Mouse (Mus musculus) right cerebral cortex, postnatal 36 days (tissue): ENCODE measurements around the gene Slc28a3.

Experiments
- DNase-seq, 2 experiments: peaks; one replicate each; pipeline ENCODE4 v3.0.0; 2022; ENCODE audit warnings: low spot score in 2 of 2, mixed read lengths in 1 of 2

Gene Slc28a3

DNA sequence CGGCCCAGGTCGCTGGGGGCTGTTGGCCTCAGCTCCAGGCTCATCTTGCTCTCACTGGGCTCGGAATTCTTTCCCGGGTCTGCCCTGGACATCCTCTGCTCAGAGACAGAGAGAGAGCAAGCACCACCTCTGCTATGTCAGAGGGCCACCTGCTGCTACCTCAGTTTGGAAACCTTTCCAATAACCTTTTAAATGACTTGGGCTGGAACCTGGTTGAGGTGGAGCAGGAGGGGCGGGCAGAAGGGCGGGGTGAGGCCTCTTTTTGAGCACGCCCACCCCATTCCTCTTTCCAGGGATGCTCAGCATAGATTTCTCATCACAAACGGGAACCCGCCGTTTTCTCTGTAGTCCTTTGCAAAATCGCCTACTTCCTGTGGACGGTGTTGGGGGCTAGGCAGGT is at the start of gene Slc28a3:
TSS of gene Slc28a3 (minus strand) at position 162 of the 400 bp plus-strand sequence.
- DNase-seq = no peak

DNA sequence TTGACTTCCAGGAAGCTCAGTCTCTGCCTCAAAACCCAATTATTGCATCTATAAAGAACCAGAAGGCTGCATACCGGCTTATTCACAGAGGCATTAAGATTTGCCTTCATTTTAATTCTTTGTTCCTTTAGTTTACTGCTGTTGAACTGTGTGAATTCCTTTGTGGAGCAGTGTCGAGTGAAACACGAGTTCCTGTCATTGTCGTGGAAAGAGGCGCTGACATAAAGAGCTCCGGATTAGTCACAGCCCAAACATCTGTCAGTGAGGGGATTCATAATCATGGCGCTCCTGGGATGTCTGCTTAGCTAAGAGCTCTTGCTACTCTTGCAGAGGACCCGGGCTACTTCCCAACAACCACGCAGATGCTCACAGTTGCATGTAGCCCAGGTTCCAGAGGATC is 47.3 kb upstream of the Slc28a3 start:
- DNase-seq = no peak

DNA sequence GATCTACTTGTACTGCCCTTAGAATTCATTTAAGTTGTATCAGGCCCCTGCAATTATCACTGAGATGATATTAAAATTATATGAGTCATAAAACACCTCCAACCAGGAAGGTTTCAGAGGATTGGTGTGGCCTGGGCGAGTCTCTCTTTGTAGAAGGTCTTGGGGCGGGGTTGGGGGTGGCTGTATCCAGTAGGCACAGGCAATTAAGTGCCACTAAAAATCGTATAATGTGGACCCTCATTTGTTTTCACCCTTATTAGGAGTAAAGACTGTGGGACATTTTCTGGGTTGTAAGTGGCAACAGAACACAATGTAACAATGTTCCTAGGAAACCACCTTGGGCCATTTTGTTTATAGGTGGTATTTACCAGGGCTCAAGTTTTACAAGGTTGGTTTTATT is 46.2 kb upstream of the Slc28a3 start:
- no peak for DNase-seq

DNA sequence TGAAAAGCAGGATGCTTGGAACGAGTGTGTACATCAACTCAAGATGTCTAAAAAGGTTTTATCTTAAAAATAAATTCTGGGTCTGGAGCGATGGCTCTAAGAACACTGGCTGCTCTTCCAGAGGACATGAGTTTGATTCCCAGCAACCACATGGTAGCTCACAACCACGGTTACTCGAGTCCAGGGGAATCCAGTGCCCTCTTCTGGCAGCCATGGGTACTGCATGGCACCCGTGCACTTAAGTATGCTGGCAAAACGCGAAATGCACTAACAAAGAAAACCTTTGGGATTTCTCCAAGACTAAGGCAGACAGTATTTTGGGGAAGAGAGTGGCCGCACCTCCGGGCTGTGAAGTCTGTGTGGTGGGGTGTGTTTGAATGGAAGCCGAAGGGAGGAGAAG is 44.9 kb upstream of the Slc28a3 start:
- no peak for DNase-seq

DNA sequence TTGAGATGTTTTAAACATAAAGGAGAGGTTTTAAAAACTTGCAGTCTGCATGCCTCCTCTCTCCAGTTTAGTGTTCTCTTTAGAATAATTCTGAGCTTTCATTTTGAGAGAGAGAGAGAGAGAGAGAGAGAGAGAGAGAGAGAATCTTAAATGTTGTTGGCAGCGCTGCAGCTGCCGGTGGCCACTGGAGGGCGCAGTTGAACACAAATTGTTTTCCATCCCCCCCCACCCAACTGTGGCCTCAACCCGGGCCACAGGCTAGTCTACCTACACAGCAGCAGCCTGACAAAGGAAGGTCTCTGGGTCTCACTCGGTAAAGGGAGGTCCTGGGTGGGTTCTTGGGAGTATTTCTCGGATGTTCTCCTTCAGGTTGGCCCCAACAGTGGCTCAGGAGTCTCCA is 29.7 kb upstream of the Slc28a3 start:
- peak; percentile 40 to 51 for DNase-seq

DNA sequence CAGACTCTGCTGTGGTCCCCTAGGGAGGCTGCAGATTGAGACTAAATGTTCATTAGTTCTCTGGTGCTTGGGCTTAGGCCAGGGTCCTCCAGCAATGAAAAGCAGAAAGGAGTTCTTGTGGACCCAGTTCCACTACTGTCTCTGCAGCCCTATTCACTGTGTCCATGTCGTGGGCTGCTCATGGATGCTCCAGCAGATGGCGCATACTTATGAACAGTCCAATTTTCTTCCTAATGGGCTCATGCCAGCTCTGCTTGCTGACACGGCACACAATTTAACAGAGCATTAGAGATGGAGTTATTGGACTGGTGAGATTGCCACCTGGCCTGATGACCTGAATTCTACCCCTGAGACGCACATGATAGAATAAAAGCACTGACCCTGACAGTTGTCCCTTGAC is 28.3 kb upstream of the Slc28a3 start:
- peak; percentile 59 to 60 for DNase-seq

DNA sequence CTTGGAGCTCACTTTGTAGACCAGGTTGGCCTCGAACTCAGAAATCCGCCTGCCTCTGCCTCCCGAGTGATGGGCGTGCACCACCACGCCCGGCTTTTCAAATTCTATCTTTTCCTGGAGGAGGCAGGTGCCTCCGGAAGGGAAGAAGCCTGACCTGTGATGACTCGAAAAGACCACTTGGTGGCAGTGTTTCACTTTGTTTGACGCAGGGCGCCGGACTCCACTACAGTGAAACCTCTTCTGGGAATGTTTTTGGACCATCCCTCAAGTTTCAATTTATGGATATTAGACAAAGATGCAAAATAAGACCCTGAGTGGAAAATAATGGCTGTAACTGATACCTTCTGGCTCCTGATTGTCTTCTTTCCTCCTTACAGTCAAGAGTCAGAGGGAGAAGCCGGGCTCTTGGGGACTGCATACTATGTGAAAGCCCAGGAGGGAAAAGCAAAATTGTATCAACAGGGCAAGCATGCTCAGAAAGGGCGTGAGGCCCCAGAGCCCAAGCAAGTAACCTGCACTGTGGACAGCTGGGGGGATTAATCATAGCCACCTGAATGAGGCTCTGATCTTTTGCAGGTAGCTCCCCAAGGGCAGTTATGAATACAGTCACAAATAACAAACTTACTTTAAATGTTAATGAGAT is 26.8 kb upstream of the Slc28a3 start:
- DNase-seq = peak; percentile 28 to 50

DNA sequence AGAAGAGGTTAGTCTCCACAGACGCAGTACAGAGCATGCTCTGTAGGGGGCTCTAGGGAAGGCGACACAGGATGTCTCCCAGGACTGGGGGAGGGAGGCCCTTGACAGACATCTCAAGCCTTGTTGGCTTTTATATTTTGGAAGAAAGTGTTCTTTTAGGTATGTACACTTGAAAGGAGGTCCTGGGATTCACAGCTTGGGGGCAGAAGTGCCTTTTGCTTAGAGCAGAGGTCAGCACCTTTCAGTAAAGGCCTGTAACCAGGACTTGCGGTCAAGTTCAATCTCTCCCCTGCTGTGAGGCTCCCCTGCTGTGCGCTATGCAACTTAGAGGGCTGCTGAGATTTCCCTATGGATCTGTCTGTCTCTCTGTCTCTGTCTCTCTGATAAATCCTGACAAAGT is 23.2 kb upstream of the Slc28a3 start:
- DNase-seq = no peak

DNA sequence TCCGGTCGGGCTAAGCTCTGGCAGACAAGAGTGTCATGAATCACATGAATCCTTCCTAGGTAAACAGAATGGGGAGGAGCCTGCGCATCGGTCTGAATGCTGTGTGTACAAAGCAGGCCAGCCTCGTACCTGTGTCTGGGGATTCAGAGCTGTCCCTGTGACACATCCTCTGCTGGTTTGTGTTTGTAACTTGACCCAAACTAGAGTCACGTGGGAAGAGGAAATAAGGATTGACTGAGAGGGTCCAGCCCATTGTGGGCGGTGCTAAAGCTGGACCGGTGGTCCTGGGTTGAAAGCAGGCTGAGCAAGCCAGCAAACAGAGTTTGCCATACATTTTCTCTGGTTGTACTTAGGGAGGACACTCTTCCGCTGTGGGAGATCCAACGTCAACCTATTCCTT is 20.1 kb upstream of the Slc28a3 start:
- no peak for DNase-seq

DNA sequence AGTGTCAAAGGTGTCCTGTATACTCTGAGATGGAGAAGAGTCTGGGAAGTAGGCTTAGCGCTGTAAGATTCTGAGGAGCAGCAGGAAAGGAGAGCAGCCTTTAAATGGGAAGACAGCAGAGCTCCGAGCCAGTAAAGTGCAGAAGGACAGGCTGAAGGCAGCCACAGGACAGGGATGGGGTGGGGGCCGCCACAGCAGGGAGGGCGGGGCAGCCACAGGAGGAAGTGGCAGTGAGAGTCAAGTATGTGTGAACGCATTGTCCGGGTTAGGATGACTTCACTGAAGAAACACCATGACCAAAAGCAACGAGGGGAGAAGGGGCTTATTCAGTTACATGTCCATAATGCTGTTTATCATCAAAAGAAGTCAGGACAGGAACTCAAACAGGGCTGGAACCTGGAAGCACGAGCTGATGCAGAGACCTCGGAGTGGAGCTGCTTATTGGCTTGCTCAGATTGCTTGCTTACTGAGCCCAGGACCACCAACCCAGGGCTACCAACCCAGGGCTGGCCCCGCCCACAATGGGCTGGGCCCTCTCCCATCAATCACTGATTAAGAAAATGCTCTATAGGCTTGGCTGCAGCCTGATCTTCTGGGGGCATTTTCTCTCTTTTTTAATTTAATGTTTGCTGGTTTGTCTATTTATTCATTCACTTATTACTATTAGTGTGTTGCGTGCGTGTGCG is 18.8 kb upstream of the Slc28a3 start:
- DNase-seq = no peak

DNA sequence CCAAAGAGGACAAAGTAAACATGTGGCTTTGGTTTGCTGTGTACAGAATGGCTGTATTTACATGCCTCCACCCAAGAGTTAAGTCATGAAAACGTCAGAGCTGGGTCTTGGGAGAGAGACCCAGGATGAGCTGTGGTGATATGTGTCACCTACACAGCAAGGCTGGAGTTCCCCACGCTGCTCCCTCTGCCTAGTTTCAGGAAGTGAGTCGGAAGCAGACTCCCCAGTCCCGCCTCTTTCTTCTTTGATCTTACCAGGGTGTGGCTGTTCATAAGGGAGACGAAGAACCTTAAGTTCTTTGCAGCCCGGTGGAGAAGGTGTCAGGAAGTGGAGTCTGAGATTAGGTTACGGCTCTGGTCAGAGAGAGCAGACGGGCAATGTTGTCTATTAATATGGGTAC is 12.0 kb upstream of the Slc28a3 start:
- DNase-seq = no peak

DNA sequence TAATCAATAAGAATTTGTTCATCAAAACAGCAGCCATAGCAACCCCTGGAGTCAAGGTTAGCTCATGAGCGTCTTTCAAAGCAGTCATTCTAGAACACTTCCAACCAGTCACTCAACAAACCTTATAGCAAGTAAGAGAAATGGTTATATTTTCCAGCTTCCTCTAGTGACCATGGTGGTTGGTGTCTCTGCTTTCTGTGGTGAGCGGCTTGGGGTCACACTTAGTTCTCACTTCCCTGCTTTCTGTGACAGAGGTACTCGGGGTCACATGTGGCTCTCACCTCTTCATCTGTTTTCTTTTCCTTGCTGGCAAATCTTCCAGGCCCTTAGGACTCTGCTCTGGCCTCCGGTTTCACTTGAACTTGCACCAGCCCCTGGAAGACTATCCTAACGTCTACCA is 8.6 kb upstream of the Slc28a3 start:
- no peak for DNase-seq

DNA sequence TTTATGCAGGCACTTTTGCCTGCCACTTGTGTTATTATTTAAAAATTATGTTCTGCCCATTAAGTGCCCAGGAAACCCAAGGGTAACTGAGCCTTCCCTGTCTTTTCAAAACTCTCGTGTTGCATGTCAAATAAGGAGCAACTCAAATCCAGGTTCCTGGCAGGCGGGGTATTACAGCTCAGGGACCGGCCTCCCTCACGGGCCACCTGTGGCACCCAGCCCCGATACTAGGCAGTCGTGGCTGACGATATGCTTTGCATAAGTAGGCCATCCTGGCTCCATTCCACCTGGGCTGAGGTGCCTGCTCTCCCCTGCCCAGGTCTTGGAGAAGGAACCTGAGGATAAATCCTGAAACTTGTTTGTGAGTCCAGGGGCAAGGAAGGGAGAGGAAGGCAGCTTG is 618 bp downstream of the Slc28a3 start:
- DNase-seq = no peak

DNA sequence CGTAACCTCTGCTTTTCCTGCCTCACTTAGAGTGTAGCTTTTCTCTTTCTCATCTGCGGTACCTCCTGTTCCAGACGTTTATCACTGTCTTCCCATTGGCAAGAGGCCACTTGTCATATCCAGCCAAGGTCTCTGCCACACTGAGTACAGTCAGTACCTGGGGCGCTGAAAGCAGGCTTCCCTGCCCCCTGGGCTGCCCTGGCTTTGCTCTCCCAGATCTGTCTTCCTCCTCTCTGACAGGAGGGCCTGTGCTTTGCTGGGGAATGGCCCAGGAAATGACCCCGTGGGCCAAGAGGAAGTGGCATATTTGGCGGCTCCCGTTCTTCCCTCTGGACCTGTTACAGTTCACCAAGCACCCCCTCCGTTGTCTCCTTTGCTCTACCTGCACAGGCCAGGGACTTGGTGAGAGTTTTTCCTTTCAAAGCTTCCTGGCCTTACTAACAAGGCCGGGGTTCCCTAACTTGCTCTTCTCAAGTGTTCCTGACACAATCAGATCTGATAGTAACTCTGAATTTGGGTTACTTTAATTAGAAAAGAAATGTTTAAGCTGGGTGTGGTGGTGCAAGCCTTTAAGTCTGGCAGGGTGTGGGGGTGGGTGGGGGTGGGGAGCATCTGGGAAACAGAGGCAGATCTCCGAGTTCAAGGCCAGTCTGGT is 9.3 kb downstream of the Slc28a3 start:
- DNase-seq = no peak

DNA sequence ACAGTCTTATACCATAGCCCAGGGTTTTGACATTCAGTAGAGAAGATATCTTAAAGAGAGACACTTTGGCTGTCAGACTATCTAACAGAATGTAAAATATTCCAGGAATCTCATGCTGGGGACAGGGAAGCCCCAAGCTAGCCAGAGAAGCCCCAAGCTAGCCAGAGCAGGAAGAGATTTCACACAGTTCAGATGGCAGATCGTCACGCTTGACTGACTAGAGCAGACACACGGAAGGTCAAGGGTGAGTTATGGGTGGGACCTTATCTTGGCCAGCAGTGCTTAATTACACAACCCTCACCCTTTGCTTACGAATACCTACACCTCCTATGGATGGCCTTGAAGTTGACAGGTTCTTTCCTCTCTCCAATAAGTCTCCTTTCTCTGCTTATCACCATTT is 12.1 kb downstream of the Slc28a3 start:
- no peak for DNase-seq

DNA sequence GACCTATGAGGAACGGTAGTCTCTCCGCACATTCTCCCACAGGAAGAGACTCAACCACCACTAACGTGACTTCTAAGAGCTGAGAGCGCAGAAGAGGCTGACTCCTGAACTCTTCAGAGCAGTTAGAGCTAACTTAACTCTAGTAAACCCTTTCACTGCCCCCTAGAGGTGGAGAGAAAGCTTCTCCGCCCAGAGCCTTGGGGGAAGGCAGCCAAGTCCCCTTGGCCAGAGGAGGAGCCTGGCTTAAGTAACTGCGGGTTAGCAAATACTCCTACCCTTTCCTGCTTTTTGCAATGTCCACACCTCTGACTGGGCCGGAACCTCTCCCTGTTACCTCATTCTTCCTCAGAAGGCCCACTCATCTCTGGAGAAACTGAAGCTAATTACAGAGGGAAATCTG is 17.5 kb downstream of the Slc28a3 start:
- DNase-seq = no peak

DNA sequence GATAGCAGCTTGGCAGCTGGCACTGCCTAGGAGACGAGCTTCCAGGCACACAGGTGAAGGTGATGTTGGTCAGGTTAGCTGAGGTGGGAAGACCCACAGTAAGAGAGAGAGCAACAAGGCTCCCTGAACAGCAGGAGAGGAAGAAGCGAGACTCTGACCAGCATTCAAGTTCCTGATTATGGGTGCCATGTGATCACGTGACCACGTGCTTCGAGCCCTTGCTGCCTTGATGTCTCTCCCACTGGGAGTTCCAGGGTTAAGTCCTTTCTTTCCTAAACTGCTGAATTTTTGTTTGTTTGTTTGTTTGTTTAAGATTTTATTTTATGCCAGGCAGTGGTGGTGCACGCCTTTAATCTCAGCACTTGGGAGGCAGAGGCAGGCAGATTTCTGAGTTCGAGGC is 18.8 kb downstream of the Slc28a3 start:
- no peak for DNase-seq

DNA sequence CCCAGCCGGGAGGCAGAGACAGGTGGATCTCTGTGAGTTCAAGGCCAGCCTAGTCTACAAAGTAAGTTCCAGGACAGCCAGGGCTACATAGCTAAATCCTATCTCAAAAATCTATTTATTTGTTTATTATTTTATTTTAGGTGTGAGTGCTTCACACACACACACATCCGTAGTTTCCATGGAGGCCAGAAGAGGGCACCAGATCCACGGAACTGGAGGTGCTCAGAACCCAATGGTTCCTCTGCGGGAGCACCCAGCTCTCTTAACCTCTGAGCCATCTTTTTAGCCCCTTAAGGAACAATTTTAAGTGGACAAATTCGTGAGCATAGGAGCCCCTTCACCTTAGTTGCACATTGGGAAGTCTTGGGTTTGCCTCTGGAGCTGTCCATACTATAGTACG is 20.0 kb downstream of the Slc28a3 start:
- DNase-seq = no peak

DNA sequence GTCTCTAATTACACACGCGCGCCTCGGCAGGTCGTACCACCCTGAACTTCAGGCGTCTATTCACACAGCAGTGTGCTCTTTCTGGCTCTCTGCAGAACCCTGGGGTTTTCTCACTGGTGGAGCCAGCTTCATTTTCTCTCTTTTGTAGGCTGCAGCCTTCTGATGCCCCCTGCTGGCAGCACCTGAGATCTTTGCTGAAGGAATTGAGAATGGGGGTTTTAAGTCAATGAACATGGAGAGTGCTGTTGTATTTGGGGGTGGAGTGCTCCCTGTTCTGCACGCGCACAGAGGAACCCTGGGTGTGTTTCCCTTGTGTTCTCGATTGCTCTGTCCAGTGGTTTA is 21.2 kb downstream of the Slc28a3 start:
- DNase-seq = peak; percentile 50 to 63

DNA sequence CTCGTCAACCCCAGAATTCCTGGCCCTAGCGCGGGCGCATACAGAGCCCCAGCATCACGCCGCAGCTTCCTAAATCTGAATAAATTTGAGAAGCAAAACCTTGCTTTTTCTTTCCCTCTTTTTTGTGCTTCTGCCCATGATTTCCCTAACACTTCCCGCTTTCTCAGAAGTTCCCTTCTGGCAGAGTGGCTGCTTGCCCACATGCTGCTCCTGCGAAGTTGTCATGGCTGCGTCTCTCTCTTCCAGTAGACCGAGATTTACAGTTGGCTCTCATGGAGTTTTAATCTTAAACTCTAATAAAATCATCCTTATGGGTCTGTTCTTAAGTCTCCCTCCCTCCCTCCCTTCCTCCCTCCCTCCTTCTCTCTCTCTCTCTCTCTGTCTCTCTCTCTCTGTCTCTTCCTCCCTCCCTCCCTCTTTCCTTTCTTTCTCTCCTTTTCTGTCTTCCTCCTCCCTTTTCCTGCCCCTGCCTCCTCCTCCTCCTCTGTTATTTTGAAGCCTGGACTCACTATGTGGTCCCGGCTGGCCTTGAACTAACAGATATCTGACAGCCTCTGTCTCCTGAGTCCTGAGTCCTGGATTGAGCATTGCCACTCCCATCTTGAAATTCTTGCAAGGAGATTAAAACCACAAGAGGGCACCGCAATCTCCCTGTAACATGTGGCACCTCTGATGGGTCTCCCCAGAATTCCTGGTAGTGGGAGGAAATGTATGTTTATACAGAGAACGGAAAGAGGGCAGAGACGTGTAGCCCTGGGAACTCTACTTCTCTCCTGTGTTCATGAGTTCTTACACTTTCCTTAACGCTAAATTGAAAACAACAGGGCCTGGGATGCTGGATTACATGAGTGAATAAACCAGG is 21.8 kb downstream of the Slc28a3 start:
- peak in 1 of 2 experiments; percentile 28 for DNase-seq

DNA sequence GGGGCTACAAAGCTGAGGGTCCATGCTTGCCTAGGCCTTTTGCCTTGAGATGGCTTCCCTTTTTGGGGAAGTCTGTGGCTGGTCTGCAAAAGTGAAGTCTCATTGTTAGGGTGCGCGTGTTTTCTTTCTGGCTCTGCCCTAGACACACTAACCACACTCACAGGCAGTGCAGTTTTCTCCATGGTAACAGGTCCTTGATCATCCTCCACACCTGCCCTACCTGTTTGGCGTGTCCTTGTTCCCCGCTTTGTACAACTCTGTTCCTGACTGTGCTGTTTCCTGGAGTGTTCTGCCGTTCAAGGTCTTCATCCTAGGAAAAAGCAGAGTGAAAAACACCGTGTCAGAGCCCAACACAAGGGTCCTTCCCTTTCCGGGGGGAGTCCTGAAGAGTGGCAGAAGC is 22.7 kb downstream of the Slc28a3 start:
- DNase-seq = no peak

DNA sequence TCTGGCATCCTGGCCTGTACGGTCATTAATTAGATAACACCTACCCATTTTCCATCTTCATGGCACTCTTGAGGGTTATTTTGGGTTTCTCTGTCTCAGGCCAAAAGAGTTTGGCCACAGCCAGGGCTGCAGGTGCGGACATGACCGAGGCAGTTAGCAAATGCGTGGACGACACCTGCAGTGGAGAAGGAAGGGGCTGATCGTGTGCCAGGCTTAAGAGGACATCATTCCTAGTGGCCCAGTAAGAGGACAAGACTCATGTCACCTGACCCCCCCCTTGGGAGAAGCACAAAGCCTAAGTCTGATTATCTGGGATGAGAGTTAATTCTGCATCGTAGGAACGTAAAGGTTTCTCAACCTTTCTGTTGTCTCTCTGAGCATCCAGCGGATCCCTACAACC is 44.5 kb downstream of the Slc28a3 start:
- DNase-seq = no peak
